Mouse (Mus musculus): Measurements from ENCODE around the gene Has1. TPM values are rescaled to one million over a fixed set of nuclear protein-coding genes. Genes with fewer than 3 reads are reported as not detected.

The Has1 gene
- polyA plus RNA-seq, 1 experiment from 2014 or later = 0.27 TPM

DNA sequence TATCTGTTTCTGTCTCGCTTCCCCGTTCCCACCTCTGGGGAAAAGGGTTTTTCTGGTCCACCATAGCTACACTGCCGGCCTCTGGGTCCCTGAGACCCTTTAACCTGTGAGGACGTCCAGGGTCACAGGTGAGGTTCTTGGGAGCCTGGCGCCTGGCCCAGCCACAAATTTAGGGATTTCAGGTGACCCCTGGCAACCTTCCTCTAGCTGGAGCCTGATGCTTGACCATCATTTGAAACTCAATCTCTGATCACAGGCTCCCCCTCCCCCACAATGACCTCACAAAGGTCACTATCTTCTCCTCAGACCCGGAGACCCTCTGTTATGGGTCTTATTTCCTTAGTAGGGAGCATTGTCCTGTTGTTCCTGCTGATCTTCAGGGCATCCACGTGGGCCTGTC lies 24.3 kb downstream of the Has1 start:
- TF ChIP-seq CTCF (IDR thresholded peaks at IDR 0.05) = no peak
- POLR2A ChIA-PET = interaction anchor here (0.6 to 1.7 kb wide), 3 partner anchors 40 to 881 kb away, joined by 3 read pairs; no protein-coding TSS in a partner anchor
- no peaks in the 10 kb centered on the region for H3K27me3 ChIP-seq
- DNase-seq (ENCODE audit: low read depth, low spot score) (no peak), ATAC-seq (no peak)
- in situ Hi-C loops (cut with MboI; ENCODE audit: low pct_unique_long_range_greater_than_20kb) = loop anchor here (10.0 kb wide), 1 partner anchor 206 kb away; the partner anchor contains the start of gene Lnpep
- CTCF ChIA-PET = interaction anchor here (1.0 to 1.9 kb wide), 2 partner anchors 64 kb away, joined by 4 to 6 read pairs; no protein-coding TSS in a partner anchor

DNA sequence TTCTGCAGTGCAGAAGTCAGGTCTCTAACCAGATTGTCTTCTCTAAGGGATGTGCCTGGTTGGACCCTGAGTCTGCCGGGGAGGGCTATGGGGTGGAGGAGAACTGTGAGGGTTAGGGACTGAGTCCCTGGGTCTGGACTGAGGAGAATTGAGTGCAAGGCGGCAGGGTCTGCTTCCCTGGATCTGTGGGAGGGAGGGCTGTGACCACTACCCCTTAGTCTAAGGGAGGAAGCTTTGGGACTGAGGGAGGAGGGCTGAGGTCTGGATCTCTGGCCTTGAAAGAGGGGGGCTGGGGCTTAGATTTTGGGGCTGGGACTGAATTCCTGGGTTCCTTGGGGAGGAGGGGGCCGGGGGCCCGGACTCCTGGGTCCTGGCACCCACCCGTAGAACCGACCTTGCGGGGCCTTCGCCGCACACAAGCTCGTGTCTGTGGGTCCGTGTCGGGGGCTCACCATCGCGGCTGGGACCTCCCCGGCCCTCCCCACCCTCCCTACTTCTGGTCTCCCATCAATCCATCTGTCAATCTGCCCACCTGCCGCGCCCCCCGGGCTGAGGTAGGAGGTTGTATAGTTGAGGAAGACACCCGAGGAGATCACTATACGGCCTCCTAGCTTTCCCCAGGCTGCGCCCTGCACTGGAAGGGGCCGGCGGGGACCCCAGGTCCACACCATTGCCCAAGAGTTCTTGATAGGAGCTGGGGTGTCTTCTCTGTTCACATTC lies 25.0 kb downstream of the Has1 start:
- ATAC-seq = no peak
- DNase-seq (ENCODE audit: low read depth, low spot score) = no peak
- H3K27me3 ChIP-seq = no peaks in the 10 kb centered on the region
- ChIA-PET CTCF (interaction anchor here (1.9 kb wide), 1 partner anchor 64 kb away, joined by 6 read pairs; no protein-coding TSS in a partner anchor), POLR2A (interaction anchor here (1.7 kb wide), 1 partner anchor 39 kb away, joined by 3 read pairs; no protein-coding TSS in a partner anchor)
- TF ChIP-seq CTCF (IDR thresholded peaks at IDR 0.05) = no peak
- in situ Hi-C loops (cut with MboI; ENCODE audit: low pct_unique_long_range_greater_than_20kb) = loop anchor here (10.0 kb wide), 1 partner anchor 205 kb away; the partner anchor contains the start of gene Lnpep

DNA sequence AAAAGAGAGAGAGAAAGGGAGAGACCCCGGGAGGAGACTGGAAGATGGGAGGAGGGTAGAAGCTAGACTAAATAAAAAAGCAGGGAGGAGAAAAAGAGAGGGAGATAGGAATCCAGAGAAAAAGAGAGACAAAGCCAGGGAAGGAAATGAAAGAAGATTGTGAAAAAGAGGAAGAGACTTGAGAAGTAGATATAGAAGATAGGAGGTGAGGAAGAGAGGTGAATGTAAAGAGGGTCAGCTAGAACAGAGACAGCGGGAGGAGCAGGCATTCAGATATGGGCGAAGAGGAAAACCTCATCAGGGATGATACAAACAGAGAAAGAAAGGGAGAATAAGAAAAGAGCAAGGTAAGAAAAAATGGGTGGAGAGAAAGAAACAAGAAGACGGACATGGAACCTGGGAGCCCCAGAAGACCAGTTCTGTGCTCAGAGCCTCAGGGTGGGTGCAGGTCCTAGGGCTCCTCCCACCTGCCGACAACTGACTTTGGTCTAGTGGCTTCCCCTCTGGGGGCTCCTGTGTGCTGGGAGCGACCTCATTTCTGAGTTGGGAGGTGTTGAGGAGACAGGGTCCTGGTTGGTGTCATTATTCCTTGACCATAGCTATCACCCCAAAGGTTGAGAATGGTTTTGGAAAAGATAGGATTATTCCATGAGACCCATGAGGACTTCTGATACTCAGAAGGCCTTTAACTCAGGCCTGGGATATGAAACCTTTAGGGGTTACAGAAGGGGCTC lies 25.8 kb downstream of the Has1 start:
- in situ Hi-C loops (cut with MboI; ENCODE audit: low pct_unique_long_range_greater_than_20kb) = no loop called here
- CTCF ChIA-PET = interaction anchor here (0.9 to 1.9 kb wide), 4 partner anchors 9 to 63 kb away, joined by 3 to 6 read pairs (median 4); no protein-coding TSS in a partner anchor
- DNase-seq (ENCODE audit: low read depth, low spot score) = no peak
- TF ChIP-seq CTCF (IDR thresholded peaks at IDR 0.05) = no peak
- no peaks in the 10 kb centered on the region for H3K27me3 ChIP-seq
- no peak for ATAC-seq
- POLR2A ChIA-PET = interaction anchor here (1.7 to 4.0 kb wide), 2 partner anchors 9 to 38 kb away, joined by 3 to 32 read pairs; no protein-coding TSS in a partner anchor

DNA sequence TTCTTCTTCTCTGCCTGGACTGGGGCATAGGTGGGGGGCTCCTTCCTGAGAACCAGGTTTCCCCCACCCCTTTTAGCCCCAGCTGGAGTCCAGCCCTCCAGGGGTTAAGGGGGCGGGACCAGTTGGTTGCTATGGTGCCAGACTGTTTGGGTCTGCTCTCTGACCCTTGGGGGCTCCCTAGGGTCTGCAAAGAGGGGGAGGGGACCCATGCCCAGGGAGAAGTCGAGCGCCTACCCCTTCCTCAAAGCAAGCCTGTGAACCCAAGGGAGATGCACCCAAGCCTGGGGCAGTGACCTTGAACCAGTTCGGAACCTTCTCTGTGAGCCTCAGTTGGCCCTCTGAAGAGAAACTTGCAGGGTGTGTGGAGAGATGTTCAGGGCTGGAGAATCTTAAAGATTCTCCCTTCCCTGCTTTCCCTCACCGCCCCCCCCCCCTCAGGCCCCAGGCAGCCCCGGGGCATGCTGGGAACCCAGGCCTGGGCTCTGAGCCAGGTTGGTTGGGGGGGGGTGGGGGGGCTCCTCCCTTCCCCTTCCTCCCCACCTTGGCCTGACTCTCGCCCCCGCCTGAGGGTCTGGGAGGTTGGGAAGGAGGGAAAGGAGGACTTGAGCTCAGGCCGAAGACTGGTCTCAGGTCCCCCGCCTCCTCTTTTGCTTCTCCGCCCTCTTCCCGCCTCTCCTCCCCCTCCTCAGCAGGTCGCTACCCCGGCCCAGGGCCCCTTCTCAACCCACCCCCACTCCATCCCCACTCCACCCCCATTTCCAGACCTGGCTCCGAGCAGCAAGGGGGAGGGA lies 26.6 kb downstream of the Has1 start:
- POLR2A ChIA-PET = interaction anchor here (4.0 kb wide), 1 partner anchor 10 kb away, joined by 32 read pairs; no protein-coding TSS in a partner anchor

DNA sequence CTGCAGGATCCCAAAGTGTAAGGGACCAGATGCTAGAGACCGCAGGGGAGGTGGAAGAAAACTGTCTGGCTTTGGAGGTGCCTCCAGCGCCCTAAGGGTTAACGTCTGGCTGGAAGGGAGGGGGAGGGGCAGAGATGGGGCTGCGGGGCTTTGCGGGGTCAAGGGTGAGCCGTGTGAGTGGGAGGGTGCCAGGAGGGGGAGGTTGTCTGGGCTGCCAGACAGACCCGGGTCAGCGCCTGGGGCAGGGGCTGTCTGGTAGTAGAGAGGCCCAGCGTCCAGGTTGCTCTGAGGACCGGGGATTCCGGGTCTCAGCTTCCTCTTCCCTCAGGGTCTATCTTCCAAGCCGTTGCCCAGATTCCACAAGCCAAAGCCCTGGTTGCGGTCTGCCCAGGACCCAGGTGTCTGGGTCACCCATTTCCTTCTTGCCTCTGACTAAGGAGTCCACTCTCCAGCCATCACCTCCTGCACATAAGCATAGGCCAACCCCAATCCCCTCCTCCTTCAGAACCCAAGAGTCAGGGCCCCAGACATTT lies 27.3 kb downstream of the Has1 start:
- DNase-seq (ENCODE audit: low read depth, low spot score) (no peak), ATAC-seq (peak; percentile 9)
- TF ChIP-seq CTCF (IDR thresholded peaks at IDR 0.05) = no peak
- ChIA-PET POLR2A (interaction anchor here (0.7 to 4.0 kb wide), 3 partner anchors 11 to 59 kb away, joined by 3 to 32 read pairs (median 7); no protein-coding TSS in a partner anchor), CTCF (interaction anchor here (0.8 to 1.5 kb wide), 4 partner anchors 10 to 61 kb away, joined by 3 to 7 read pairs (median 3); no protein-coding TSS in a partner anchor)
- H3K27me3 ChIP-seq = no peaks in the 10 kb centered on the region
- in situ Hi-C loops (cut with MboI; ENCODE audit: low pct_unique_long_range_greater_than_20kb) = no loop called here

More for the DNA sequence above, 26.6 kb downstream of the Has1 start:
- ATAC-seq (peak; percentile 25), DNase-seq (ENCODE audit: low read depth, low spot score) (no peak)
- no peaks in the 10 kb centered on the region for H3K27me3 ChIP-seq
- TF ChIP-seq CTCF (IDR thresholded peaks at IDR 0.05) = no peak
- CTCF ChIA-PET = interaction anchor here (0.9 to 1.2 kb wide), 4 partner anchors 10 to 62 kb away, joined by 3 to 5 read pairs (median 3); no protein-coding TSS in a partner anchor
- in situ Hi-C loops (cut with MboI; ENCODE audit: low pct_unique_long_range_greater_than_20kb) = no loop called here

DNA sequence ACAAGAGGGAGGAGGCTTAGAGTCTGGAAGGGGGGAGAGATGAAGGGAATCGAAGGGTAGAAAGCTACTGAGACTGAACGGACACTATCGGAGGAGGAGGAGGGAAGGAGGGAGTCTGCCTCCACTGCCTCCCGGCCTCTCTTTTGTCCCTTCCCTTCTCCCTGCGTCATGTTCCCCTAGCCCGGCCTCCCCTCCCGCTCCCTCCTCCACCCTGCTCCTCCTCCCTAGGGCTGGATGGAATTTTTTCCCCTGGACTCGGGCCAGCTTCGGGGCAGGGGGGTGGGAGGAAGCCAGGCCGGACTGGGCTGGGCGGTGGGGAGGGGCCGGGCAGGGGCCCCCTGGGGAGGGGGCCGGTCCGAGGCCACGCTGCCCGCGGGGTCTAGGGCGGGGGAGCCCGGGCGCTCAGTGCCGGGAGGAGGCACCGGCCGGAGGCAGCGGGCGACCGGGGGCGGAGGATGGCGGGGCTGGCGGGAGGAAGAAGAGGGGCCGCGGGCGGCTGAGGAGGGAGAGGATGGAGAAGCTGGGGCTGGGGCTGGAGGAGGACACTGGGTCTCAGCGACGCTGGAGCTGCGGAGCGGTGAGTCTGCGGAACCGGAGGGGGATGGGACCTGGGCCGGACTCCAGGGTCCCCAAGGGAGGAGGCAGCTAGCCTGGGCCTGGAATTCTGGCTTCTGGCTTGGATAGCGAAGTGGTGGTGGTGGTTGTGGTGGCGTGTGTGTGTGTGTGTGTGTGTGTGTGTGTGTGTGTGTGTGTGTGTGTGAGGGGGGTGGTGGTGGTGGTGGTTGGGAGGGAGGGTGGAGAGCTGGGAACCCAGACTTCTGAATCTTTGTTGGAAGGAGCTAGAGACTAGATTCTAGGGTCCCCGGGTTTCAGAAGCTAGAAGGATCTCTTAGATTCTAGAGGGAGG lies 28.0 kb downstream of the Has1 start, which contains the start of gene Spaca6:
Gene Spaca6 (plus strand): TSS at position 408 of the 907 bp plus-strand sequence.
- ChIA-PET POLR2A (interaction anchor here (0.5 to 4.0 kb wide), 5 partner anchors 11 to 1750 kb away, joined by 3 to 32 read pairs (median 3); no protein-coding TSS in a partner anchor), CTCF (interaction anchor here (0.8 to 1.5 kb wide), 7 partner anchors 11 to 60 kb away, joined by 3 to 7 read pairs (median 3); no protein-coding TSS in a partner anchor)
- in situ Hi-C loops (cut with MboI; ENCODE audit: low pct_unique_long_range_greater_than_20kb) = no loop called here
- ATAC-seq (peak; percentile 73), DNase-seq (ENCODE audit: low read depth, low spot score) (no peak)
- no peaks in the 10 kb centered on the region for H3K27me3 ChIP-seq
- no peak for TF ChIP-seq CTCF (IDR thresholded peaks at IDR 0.05)

DNA sequence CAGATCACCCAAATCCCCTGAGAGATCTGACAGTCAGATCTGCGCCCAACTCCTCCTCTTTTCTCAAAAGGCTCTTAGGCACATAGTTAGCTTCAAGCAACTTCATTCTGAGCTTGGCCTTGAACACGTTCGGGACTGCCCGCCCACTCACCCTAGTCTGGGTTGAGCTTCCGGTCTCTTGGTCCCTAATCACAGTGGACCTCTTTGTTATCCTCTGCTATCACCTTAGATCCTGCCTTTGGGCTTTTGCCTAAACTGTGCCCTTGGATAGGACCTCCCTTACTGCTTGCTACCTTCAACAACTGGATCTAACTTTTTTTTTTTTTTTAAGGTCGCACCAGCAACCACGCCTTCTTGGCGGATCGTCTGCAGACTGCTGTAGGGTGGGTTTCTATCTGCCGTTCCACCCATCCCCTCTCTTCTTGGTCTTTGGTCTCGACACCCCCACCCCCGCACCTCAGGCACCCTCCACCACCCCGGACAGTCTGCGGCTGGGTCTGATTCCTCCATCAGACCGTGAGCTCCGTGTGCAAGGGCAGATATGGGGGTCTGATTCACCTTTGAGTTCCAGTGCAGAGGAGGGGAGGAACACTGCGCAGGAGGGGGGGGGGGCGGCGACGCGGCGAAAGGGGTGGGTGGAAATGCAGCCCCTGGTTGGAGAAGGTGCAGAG lies 28.9 kb downstream of the Has1 start:
- ATAC-seq (peak; percentile 21), DNase-seq (ENCODE audit: low read depth, low spot score) (no peak)
- no peaks in the 10 kb centered on the region for H3K27me3 ChIP-seq
- in situ Hi-C loops (cut with MboI; ENCODE audit: low pct_unique_long_range_greater_than_20kb) = no loop called here
- TF ChIP-seq CTCF (IDR thresholded peaks at IDR 0.05) = no peak
- ChIA-PET CTCF (interaction anchor here (0.7 to 1.4 kb wide), 4 partner anchors 15 to 55 kb away, joined by 3 to 4 read pairs (median 3); no protein-coding TSS in a partner anchor), POLR2A (interaction anchor here (0.5 to 4.0 kb wide), 4 partner anchors 12 to 1749 kb away, joined by 3 to 32 read pairs (median 5); no protein-coding TSS in a partner anchor)
